Mouse (Mus musculus) CH12.LX (cell line): ENCODE data around the gene Mfsd4b1.

Experiments used
- CHD2 ChIP-seq: IDR thresholded peaks from 2 replicates; pipeline ENCODE4 v1.6.1; 2011; ENCODE audit warnings: low read length, improper control_type of control experiment
- CTCF ChIP-seq, 2 experiments: IDR thresholded peaks in 1 of 2; conservative IDR thresholded peaks in 1 of 2; 2 replicates each; pipeline ENCODE4 v1.5.1; 2011 to 2012; ENCODE audit warnings: low read depth in 2 of 2, low read length in 2 of 2, improper control_type of control experiment in 1 of 2, inconsistent platforms in 1 of 2, mild to moderate bottlenecking in 1 of 2, moderate library complexity in 1 of 2
- EP300 ChIP-seq: IDR thresholded peaks from 2 replicates; pipeline ENCODE4 v1.6.1; 2011; ENCODE audit warnings: low read length, improper control_type of control experiment
- ETS1 ChIP-seq: conservative IDR thresholded peaks from 2 replicates; pipeline ENCODE4 v1.6.1; 2012; ENCODE audit warnings: low read depth, mild to moderate bottlenecking, inconsistent platforms, low read length, improper control_type of control experiment, moderate library complexity
- JUN ChIP-seq: IDR thresholded peaks from 2 replicates; pipeline ENCODE4 v1.6.1; 2011; ENCODE audit warnings: low read depth, mild to moderate bottlenecking, low read length, improper control_type of control experiment, moderate library complexity; ENCODE audit not compliant: insufficient read depth
- MAX ChIP-seq: IDR thresholded peaks from 2 replicates; pipeline ENCODE4 v1.6.1; 2011; ENCODE audit warnings: low read length, improper control_type of control experiment
- MXI1 ChIP-seq: IDR thresholded peaks from 2 replicates; pipeline ENCODE4 v1.6.1; 2011; ENCODE audit warnings: mild to moderate bottlenecking, low read depth, low read length, improper control_type of control experiment
- MYC ChIP-seq: IDR thresholded peaks from 2 replicates; pipeline ENCODE4 v1.6.1; 2011; ENCODE audit warnings: low read depth, mild to moderate bottlenecking, improper control_type of control experiment, low read length
- NRF1 ChIP-seq: IDR thresholded peaks from 2 replicates; pipeline ENCODE4 v1.6.1; 2014; ENCODE audit warnings: low read depth, mild to moderate bottlenecking, inconsistent platforms, low read length, improper control_type of control experiment, moderate library complexity
- POLR2A ChIP-seq: IDR thresholded peaks from 2 replicates; pipeline ENCODE4 v1.6.1; 2011; ENCODE audit warnings: low read depth, mild to moderate bottlenecking, improper control_type of control experiment, low read length
- TBP ChIP-seq: conservative IDR thresholded peaks from 2 replicates; pipeline ENCODE4 v1.6.1; 2011; ENCODE audit warnings: low read depth, low read length, improper control_type of control experiment
- UBTF ChIP-seq: IDR thresholded peaks from 2 replicates; pipeline ENCODE4 v1.6.1; 2012; ENCODE audit warnings: low read depth, mild to moderate bottlenecking, inconsistent platforms, low read length, improper control_type of control experiment, moderate library complexity
- USF1 ChIP-seq: IDR thresholded peaks from 2 replicates; pipeline ENCODE4 v1.6.1; 2014; ENCODE audit warnings: low read depth, mild to moderate bottlenecking, inconsistent platforms, low read length, improper control_type of control experiment
- ZKSCAN1 ChIP-seq: IDR thresholded peaks from 2 replicates; pipeline ENCODE4 v1.6.1; 2012; ENCODE audit warnings: low read depth, inconsistent platforms, low read length, improper control_type of control experiment, borderline replicate concordance

- TF ChIP-seq NRF1 (no peak), CTCF (conservative IDR thresholded peaks at IDR 0.05 in 1 of 2, IDR thresholded peaks at IDR 0.05 in 1 of 2; ENCODE audit: low read depth in 2 of 2, low read length in 2 of 2) (no peak), POLR2A (no peak), MXI1 (no peak), EP300 (no peak), UBTF (no peak), CHD2 (no peak), MYC (no peak), USF1 (no peak), ETS1 (no peak), TBP (no peak), ZKSCAN1 (no peak), MAX (no peak), JUN (no peak)
Measured at GRCm38 (mm10) chr10:39978231-39978630, 46.8 kb downstream of the Mfsd4b1 start.
